Mouse (Mus musculus) layer of hippocampus, postnatal 14 days (tissue): ENCODE results near the gene Elp6. TPM values are rescaled to one million over a fixed set of nuclear protein-coding genes. Genes with fewer than 3 reads are reported as not detected.

Experiments used
- DNase-seq, 2 experiments: peaks; one replicate each; pipeline ENCODE4 v3.0.0; 2021 to 2022; ENCODE audit warnings: low spot score in 2 of 2, mixed read lengths in 1 of 2
- long read RNA-seq, 2 experiments: library from polyadenylated mRNA; stranded (forward); transcript quantifications; one replicate each; pipeline ENCODE4 v2.0.0; 2021
- total RNA-seq, 2 experiments: library from RNA; stranded (reverse); gene quantifications; 2 replicates each; pipeline ENCODE4 v1.2.3; 2021

Gene Elp6
- total RNA-seq: 10 to 100 TPM; 11.0 to 12.3 TPM
- long read RNA-seq, experiment 1, transcript Elp6-205 (7 exons, 1,304 nt): major isoform, 13 of 19 reads
- long read RNA-seq, experiment 1, partial matches to known transcripts: 0 of 19 reads
- long read RNA-seq, experiment 1, other reads (novel, unspliced or antisense): 6 of 19 reads
- long read RNA-seq, experiment 2, transcript Elp6-205 (7 exons, 1,304 nt): major isoform, 18 of 22 reads
- long read RNA-seq, experiment 2, partial matches to known transcripts: 1 of 22 reads
- long read RNA-seq, experiment 2, other reads (novel, unspliced or antisense): 3 of 22 reads

DNA sequence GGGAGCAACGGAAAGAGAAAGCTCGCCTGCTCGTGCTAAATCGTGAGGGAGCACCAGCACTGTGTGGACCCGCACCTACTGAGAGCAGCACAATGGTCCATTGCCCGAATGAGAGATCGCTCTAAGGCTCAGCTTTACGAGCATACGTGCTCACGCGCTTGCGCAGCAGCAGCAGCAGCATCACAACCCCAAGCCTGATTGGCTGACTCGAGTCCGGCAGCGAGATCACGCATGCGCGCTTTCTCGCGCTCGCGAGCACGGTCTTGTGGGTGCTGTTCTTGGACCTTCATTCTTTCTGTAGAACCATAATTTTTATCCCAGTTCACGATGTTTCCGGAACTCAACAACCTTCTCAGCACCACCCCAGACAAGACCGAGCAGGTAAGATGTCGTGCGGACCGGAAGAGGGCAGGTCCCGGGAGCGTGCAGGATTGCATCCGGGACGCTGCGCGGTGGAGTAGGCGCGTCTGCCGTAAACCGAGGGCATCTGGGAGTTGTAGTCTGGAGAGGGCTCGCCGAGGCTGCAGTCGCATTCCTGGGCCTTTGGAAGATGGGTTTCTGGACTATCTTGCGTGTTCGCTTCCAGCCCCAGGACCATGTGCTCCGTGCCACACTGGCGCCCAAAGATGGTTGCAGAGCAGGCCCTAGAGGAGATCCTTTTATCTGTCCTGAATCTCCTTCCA is at the start of gene Elp6:
Gene Elp6, plus strand, starts transcription at position 205 of the 683 bp plus-strand sequence.
- peak; percentile 94 to 97 for DNase-seq

DNA sequence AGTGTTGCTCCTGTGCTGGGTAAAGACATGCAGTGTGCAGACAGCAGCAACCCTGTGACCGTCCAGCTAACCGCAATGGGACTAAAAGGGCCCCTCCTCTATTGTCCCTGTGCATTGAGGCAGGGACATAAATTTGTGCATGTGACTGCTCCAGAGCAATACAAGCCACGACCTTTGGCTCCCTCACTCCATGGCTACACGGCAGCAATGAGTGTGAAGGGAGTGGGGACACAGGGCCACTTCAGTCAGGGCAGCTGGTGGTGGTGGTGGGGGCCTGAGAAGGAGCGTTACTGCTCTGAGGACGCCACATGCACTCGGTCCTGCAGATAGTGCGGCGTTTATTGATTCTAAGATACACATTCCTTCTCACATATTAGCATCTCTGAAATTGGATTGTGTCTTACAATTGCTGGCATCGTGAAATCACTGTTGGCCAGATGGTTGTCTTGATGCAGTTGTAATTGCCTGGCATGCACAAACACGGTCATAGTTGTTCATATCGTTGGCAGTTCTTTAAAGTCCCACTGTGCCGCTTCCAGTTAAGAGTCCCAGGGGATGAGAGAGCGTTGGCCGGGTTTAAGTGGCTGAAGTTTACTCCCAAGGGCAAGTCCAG is 49.5 kb upstream of the Elp6 start:
- DNase-seq: peak; percentile 56 to 59

DNA sequence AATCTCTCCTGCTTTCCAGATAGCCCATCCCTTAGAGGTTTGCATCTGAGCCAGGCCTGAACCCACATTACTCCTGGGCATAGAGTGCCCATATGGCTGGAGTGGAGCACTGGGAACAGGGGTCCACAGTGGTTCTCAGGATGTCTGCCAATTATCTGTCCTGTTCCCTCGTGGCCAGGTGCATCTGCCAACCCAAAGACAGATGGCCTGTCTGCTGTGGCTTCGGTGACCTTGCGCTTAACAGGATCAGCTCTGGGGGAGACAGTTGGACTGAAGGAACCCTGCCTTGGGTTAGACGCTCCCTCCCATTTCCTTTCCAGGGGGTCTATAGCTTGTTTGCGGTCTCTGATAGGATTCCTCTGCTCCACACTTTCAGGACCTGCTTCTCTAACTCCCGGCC is 46.3 kb upstream of the Elp6 start:
- DNase-seq: no peak

DNA sequence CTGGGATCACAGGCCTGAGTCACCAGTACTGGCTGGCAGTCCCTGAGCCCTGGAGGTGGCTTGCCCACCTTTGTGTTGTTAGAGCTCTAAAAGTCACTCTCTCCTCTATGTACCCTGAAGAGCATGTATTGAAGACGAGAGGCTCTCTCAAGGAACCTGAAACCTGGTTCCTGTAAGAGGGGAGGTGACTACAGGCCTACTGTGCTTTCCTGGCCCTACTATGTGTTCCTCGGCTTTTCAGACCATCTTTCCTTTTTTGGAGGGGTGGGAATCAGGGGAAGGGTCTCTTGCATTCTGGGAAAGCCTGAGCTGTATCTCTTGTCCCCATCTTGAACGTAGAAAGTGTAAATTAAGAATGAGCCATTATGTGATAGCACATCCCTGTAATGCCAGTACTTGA is 45.9 kb upstream of the Elp6 start:
- DNase-seq: no peak

DNA sequence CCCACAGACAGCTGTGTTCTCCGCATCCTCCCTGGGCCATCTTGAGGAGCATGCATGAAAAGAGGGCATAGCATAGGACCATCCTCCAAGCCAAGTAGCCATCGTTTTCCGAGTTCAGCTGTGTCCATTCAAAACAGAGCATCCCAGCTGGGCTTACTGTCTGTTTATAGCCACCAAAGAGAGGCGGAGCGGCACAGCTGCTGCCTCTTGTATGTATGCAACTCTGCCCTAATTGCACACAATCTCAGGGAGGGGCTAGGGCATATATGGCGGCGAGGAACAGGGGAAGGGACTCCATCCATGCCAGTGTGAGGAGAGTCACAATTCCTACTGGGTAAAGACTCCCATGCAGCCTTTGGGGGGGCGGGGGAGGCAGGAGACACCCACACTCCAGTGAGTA is 41.8 kb upstream of the Elp6 start:
- no peak for DNase-seq

DNA sequence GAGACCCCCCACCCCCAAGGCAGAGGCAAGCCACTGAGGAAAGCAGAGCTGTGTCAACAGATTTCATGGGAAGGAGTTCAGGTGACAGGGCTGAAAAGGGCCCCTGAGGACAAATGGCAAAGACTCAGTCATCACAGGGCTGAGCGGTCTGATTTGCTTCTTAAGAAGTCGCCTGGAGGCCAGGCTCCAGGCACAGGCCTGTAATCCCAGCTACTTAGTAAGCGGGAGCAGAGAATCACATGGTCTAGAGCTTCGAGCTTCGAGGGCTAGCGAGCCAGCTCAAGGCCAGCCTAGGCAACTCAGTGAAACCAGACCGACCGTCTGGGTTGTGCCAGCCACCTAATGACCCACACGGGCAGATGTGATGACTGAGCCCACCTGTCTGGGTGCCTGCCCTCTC is 40.0 kb upstream of the Elp6 start:
- no peak for DNase-seq

DNA sequence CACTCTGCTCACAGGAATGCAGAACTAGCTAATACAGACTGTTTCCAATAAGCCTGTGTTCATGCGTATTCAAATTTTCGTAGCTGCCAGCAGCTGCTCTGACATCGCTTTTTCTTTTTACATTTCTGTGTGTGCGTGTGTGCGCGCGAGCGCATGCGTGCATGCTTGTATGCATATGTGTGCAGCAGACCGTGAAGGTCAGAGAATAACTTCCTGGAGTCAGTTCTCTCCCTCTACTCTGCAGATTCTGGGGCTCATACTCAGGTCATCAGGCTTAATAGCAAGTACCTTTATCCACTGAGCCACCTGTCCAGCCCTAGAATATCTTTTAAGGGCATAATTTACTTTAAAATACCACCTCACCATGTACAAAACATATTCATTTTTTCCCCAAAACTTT is 36.6 kb upstream of the Elp6 start:
- DNase-seq: no peak

DNA sequence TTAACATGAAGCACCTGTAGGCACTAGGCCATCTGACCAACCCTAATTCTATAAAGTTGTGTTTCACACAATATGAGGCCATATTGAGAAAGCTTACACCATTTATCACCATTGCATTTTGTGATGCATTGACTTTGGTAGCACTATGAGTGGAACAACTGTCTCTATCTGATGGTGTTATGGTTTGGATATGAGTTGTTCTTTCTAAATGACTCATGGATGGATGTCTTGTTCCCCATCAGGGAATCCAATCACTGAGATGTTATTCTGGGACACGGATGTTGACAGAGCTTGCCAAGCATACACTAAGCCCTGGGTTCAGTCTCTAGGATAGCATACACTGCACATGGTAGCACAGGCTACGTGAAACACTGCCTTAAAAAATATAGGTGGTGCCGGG is 32.6 kb upstream of the Elp6 start:
- no peak for DNase-seq

DNA sequence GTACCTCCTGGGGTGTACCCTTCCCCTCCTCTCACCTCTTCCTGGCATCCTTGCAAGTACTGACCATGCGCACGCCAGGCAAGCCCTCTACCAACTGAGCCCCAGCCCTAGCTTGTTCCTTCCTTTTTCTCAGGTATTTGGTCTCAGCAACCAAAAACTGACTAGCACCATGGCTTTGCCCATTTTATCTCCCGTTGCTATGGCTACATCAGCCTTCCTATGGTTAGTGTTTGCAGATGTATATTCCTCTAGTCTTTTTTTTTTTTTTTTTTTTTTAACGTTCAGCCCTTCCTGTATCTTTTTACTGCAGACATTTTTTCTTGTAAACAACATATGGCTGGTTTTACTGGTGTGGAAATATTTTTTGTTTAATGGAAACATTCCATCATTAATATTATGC is 31.5 kb upstream of the Elp6 start:
- DNase-seq: no peak

DNA sequence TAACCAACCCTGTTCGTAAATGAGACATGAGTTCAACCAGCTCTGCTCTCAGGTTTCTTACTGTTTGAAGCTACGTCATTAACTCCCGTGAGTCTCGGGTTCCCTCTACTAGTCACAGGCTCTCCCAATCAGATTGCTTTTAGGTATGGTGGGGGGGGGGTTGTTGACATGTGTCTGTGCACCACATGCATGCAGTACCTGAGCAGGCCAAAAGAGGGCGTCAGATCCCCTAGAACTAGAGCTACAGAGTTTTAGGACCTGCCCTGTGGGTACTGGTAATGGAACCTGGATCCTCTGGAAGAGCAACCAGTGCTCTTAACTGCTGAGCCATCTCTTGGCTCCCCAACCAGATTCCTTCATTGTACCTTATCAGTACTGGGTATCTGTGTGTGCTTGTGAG is 29.1 kb upstream of the Elp6 start:
- DNase-seq: no peak

DNA sequence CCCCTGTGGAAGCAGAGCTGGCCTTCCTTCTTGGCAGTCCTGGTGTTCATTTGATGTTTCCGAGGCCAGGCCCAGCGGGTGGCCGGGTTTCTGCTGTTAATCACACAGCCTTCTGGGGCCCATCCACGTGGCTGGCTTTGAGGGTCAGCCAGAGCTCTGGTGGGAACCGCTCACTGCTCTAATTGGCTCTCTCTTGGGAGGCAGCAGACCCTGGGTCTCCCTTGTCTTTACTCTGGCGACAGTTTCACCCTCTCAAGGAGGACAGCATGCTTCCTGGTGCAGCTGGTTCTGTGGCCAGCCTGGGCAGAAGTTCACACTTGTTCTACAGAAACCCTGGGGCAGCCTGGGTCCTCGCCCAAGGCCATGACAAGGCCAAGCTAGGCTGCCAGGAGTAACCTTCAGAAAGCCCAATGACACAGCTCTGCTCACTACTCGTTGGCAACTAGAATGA is 27.5 kb upstream of the Elp6 start:
- peak; percentile 64 to 84 for DNase-seq

DNA sequence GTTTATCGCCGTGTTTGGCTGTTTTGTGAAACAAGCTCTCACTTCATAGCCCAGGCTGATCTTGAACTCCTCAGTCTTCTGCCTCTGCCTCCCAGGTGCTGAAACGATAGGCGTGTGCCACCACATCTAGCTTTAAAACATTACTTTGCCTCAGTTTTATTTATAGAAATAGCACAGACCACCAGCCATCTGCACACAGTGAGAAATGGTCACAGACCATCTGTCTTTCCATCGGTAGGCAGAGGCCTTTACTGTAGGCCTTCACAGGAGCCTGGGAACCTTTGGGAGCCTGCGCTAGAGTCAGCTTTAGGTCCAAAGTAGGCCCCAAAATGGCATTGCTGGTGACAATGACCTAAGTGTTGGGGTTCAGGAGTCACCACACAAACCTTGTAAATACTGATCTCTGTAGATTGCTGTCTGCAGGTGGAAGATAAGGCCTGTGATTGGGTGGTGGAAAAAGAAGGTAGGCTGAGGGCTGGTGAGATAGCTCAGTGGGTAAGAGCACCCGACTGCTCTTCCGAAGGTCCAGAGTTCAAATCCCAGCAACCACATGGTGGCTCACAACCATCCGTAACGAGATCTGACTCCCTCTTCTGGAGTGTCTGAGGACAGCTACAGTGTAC is 20.8 kb upstream of the Elp6 start:
- DNase-seq: no peak

DNA sequence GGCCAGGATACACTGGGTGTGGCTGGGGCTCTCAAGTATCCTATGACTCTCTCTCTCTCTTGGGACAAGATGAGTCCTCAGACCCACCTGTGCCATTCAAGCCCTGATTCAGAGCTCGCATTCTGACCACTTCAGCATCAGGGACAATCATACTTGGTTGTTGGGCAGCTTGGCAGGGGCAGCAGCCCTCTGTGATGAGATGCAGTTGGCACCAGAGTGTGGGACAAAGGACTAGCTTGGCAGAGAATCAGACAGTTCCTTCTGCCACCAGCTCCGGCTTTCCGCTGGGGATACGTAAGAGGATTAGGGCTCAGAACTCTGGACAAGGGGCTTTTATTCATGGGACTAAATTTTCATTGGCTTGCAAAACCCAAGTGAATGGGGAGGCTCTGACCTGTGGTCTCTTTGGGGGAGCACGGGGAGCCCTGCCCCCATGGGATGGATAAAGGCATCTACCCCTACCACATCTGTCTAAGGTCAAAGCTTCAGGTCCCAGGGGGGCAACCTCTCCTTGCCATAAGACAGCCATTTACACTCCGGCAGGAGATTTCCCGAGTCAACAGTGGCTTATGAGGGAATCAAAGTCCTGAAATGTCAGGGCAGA is 17.6 kb upstream of the Elp6 start:
- peak; percentile 55 to 89 for DNase-seq

DNA sequence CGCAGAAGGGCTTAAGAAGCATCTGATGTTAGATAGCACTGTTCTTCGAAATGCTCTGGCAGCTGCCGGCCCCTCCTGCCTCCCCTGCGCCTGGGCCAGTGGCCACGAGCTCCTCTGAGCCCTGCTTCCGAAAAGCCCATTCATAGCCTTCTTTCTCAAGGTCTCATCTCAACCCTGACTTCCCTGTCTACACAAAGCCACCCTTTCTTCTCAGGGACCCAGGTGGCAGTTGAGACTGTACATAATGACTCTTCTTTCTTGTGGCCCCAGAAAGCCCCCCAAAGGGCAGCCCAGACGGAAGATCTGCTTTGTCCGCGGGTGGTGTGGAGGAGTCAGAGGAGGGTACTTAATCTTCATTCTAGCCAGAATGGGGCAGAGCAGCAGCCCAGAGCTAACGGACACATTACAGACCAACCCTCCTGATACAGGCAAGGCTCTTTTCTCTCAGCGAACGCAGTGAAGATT is 11.7 kb upstream of the Elp6 start:
- DNase-seq: peak; percentile 51 to 61

DNA sequence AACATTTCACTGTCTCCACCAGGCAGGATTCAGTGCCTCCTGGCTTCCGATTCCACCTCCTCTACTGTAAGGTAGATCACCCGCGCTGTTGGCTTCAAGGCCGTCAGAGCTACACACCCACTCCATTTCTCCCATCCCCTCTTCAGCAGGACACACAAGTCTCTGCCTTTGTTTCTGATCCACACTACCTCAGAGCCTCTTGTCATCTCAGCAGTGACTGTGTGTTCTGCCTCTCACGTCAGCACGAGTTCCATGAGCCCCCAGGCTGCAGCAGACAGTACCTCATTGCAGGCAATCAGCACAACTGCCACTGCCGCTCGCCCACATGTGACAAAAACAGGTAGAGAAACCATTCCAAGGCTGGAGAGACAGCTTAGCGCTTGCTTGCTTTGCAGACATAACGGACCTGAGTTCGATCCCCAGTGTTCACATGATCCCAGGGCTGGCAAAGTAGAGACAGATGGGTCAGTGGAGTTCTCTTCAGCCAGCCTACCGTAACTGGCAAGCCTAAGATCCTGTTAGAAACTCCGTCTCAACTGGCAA is 11.0 kb upstream of the Elp6 start:
- DNase-seq: no peak

DNA sequence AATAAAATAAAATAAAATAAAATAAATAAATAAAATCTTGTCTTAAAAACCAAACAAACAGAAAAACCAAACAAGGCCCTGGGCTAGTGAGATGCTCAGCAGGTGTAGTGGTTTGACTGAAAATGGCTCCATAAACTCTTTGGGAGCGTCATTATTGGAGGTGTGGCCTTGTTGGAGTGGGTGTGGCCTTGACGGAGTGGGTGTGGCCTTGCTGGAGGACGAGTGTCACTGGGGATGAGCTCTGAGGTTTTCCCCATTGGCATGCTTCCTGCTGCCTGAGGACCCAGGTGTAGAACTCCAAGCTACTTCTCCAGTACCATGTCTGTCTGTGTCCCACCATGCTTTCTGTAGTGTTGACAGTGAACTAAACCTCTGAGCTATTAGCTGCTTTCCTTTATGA is 10.2 kb upstream of the Elp6 start:
- no peak for DNase-seq

DNA sequence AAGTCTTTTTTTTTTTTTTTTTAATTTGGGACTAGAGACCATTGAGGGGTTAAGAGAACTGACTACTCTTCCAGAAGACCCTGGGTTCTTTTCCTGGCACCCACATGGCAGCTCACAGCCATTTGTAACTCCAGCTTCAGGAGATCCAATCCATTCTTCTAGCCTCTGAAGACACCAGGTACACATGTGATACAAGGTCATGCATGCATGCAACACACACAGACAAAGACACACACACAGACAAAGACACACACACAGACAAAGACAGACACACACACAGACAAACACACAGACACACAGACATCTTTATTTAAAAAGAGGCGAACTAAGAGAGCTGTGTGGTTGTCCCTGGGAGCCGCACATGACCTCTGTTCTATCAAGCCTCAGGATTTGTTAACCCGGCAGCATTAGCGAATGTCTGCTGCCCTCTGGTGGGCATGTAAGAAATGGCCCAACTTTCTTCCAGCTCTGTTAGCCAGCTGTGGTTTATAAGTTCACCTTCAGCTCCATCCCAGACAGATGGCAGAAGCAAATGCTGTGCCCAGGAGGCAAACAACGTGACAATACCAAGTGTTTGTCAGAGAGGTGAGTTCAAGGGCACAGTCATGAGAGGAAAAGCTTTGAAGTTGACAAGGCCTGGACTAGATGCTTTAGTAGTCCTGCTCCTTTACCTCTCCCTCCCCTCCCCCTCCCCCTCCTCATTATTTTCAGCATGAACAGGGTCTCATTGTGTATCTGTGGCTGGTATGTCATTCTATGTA is 7.9 kb upstream of the Elp6 start:
- DNase-seq: peak; percentile 87 to 91

DNA sequence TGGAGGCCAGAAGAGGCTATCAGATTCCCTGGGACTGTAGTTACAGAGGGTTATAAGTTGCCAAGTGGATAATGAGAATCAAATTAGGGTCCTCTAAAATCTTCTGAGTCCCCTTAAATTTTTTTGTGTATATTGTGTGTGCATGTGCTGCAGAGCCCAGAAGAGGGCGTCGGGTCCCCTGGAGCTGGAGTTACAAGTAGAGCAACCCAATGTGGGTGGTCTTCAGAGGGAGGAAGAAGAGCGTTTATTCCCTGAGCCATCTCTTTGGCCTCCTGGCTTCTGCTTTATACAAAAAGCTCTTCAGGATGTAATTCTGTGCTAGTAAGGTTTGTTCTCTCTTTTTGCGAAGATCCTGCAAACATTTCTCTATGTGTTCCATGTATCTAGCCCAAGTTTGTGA is 457 bp upstream of the Elp6 start:
- peak in 1 of 2 experiments; percentile 24 for DNase-seq

DNA sequence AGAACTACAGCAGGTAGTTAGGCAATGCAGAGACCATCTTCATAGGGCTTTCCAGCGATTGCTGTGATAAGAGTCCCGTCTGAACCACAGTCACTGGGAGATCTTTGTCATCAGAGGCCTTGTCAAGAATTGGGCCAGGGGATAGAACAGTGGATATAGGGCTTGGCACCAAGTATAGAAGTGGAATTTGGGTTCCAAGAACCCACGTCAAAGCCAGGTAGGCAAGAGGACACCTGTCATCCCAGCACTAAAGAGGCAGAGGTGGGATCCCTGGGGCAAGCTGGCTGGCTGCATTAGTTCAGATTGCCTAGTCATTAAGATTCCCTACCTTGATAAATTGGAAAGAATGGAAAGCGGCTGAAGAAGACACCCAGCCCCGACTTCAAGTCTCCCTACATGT is 1.4 kb downstream of the Elp6 start:
- DNase-seq: no peak

DNA sequence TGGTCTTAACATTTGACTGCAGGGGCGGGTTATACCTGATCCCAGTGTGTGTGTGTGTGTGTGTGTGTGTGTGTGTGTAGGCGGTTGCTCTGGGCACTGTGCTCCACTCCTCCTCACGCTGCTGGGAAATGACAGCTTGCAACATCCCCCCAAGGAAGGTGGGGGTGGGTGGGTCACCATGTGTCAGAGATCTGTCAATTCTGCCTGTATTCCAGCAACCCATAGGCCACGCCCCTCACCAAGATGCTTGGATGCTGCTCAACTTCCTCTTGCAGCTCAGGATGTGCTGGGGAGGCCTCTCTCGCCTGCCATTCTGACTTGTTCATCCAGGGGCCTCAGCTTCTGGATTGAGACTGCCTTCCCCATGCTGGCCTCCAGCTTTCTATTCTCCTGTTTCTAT is 9.7 kb downstream of the Elp6 start:
- DNase-seq: no peak
